Mouse (Mus musculus) lung, postnatal 10 days (tissue): ENCODE results near the gene Tmem163.

Experiments
- DNase-seq: peaks from one replicate; pipeline ENCODE4 v3.0.0; 2021

The Tmem163 gene

DNA sequence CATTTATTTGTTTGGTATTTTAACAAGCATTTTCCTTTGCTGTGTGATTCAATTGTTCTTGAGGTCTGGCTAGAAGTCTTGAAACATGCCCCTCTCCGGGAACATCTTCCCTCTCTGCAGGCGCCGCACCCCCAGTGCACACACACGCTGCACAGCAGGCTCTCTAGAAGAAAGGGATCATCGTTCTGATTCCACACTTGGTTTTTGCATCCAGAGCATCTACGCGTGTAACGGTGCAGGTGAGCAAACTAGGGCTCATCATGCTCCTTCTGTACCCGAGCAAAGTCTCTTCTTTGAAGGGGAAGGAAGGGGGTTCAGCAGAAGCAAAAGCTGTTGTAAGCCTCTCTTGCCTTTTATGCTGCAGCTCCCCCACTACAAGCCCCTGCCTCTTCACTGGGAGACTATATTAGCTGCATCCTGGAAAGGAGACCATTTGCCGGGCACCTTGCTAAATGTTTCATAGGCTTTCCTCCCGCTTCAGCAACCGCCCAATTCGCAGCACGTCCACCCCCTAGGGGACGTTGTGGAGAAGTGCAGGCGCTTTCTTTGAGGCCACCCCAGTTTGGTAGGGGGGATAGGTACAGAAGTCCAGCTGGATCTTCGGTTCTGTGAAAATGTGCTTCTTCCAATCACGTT is at the start of gene Tmem163:
Tmem163 (minus strand) TSS at position 51 of the 636 bp plus-strand sequence.
- peak; percentile 57 for DNase-seq

DNA sequence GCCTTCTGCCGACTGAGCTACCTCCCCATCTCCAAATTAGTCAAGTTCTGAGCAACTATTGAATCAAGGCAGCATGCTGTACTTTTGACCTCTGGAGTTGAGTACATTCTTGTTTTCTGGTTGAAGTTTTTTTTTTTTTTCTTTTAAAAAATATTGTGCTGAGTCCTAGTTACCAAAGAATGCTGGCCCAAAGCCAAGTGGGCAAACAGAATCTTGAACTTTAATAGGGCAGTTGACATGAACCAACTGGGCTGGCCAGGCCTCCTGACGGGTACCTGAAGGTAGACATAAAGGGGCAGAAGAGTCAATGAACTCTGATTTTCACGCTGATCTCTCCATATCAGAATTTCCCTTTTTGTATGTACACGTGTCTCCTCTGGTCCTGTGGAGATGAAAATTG is 49.7 kb upstream of the Tmem163 start, which contains the start of gene Acmsd:
Acmsd (plus strand) TSS at position 318 of the 400 bp plus-strand sequence.
- peak; percentile 14 for DNase-seq

DNA sequence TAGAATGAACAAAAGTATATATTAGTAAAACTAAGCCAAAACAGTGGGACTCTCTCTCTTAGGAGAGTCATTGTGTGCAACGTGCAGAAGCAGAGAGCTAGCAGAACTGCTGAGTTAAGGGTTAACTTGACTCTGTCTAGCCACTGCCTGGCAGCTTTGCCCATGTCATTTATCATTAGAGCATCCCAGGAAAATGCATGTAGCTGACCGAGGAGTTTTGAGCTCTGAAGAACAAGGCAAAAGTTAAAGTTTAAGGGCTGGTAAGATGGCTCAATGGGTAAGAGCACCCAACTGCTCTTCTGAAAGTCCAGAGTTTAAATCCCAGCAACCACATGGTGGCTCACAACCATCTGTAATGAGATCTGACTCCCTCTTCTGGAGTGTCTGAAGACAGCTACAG is 44.2 kb upstream of the Tmem163 start:
- no peak for DNase-seq

DNA sequence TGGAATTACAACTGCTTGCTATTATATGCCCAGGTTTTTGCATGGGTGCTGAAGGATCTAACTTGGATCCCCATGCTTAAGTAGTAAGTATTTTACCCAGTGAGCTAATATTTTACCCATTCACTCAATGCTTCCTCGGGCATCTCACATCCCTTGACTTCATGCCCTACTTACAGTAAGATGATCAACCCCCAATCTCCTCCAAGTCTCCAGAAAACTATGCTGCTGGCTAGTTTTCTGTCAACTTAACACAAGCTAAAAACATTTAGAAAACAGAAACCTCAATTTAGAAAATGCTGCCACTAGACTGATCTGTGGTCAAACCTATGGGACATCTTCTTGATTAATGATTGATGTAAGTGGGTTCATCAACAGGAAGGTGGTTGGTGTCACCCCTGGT is 38.9 kb upstream of the Tmem163 start:
- no peak for DNase-seq

DNA sequence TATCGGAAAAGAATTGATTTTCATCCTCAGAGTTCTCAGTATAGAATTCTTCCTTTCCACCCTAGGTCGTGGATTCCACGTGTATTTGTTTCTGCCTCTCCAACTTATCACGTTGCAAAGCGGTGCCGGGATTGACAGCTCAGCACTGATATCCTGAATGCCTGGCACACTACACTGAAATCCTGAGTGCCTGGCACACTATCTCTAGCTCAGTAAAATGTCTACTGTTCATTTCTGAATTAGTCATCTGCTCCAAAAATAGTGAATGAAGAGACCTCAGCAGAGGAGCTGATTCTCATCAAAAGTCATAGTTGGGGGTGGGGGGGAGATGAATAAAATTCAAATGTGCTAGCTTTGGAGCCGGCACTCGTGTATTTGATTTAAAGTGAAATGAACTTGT is 37.1 kb upstream of the Tmem163 start:
- DNase-seq = no peak

DNA sequence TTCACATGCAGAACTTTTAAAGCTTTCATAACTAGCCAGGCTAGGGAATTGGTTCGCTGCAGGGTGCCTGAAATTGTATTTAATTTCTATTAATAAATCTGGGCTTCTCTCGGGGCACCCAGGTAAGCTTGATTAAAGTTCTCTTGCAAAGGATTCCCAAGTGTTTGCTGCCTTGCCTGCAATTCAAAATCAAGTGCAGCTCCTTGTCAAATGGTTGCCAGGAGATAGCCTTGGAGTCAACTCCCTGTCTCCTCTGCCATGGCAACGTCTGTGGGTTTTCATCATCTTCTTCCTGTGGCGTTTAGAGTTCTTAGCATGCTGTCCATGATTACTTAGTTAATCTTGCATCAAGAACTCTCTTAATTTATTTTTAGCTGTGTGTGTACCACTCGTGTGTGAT is 26.9 kb upstream of the Tmem163 start:
- DNase-seq = no peak

DNA sequence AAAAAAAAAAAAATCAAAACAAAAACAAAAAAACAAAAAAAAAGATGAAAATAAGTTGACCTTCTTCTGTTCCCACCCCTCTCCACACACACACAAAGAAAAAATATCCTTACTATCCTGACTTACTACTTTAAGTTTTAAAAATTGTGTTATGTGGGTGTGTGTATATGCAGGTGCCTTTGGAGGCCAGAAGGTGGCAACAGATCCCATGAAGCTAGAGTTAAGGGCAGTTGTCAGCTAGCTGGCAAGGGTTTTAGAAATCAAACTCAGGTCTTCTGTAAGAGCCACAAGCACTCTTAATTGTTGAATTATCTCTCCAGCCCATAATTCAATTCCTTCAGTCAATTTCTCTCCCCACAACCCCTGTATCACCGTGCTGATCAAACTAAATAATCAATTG is 22.8 kb upstream of the Tmem163 start:
- DNase-seq = no peak

DNA sequence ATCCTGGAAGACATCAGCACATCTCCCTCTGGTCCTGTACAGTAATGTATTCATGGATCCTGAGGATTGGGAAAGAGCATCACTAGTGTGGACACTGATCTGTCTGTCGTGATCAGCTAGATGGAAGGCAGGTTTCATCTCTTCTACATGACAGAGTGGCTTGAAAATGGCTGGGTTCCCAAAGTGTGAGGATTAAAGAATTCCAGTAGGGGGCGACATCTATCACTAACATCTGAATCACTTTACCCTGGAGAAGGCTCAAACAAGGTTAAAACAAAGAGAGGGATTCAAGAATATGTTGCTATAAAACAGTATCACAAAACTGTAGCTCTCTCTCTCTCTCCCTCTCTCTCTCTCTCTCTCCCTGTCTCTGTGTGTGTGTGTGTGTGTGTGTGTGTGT is 17.2 kb upstream of the Tmem163 start:
- DNase-seq = peak; percentile 30

DNA sequence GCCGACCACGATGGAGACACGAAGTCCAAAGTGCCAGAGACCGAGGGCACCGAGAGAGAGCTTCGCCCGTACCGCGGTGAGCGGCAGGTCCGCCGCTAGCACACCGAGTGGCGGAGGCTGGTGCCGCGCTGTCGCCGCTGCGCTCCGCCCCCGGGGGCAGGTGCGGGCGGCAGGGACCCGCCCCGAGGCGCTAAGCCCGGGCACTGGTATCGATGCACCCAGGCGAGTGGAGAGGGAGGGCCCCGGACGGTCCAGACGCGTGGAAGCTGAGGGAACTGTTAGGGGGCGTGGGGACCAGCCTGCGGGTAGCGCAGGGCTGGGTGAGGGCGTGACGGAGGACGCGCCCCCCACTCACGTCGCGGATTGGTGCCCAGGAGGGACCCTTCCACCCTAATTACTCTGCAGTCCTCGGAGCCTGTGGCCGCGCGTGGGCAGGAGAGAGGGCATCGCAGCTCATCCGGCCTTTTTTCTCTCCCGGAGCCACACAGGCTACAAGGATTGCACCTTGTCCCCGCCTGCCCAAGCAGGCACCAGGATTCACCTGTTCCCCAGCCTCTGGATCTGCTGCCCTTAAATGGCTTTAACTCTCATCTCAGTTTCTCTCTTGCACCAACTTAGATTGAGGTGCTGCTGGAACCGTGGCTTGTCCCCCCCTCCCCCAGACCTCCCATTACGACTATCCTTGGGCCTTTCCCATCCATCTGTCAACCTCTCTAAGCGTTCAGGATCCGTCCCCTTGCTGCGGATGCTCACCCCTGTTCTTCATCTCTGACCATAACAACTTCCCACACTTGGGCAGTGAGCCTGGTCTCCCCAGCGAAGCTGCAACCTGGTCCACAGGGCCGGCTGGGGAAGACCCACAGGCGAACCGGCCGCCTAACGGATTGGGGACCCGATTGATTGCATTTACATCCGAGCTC is 1.4 kb downstream of the Tmem163 start:
- DNase-seq = peak; percentile 32

DNA sequence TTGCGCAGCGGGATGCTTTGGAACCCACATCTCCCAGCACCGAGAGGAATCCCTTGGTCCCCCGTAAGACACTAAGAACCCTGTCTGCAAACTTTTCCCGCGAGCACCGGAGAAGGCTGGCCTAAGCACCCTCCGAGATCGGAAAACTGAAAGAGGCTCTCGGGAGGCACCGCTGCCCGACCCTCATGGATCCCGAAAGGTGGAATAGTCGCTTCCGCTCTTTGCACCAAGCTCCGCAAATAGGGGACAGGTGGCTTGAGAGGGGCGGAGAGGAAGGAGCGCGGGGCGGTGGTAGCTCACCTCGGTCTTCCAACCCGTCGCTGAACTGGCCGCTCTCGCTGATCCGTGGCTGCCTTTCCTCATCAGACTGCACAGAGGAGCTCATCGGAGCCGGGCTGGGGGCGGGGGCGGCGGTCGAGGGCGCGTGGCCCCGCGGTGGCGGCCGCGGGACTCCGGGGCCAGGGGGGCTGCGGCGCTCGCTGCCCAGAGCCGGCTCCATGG is 2.2 kb downstream of the Tmem163 start:
- peak; percentile 13 for DNase-seq

DNA sequence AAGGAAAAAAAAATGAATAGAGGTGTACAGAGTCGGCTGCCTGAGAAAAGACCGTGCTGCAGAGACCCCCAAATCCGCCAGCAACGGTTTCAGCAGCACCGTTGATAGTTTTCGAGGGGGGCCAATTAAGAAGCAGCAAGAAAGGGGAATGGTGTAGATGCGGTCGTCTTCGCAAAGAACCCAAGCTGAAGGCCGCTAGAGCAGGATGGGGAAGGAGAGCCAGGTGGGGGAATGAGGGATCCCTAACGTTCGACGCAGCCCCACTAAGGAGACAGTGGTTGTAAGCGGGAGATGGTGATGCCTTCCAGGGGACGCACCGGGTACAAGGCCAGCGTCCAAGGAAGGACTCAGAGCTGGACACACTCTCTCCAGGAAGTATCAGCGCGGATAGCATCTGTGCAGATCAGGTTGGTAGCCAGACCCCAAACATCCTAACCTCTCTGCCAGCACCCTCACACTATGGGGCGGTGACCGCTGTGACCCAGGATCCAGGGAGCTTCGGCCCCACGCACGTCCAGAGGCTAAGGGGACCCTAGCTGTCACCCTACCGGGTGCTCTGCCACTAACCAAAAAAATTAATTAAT is 2.7 kb downstream of the Tmem163 start:
- no peak for DNase-seq

DNA sequence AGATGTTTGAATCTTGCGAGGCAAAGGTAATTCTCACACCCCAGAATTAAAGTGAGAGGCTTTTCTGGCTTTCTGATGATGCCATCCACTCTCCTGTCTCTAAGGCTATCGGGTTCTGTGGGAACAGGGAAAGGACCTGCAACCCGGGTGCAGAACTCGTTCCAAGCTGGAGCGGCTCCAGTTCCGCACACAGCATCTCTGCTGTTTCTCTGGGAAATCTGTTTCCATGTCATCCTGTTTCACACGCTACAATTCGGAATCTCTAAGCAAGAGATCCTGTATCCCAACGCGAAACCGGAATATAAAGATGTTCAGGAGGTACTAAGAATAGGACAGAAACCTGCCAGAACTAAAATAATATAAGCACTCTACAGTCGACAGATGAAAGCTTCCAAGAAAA is 3.2 kb downstream of the Tmem163 start:
- no peak for DNase-seq

DNA sequence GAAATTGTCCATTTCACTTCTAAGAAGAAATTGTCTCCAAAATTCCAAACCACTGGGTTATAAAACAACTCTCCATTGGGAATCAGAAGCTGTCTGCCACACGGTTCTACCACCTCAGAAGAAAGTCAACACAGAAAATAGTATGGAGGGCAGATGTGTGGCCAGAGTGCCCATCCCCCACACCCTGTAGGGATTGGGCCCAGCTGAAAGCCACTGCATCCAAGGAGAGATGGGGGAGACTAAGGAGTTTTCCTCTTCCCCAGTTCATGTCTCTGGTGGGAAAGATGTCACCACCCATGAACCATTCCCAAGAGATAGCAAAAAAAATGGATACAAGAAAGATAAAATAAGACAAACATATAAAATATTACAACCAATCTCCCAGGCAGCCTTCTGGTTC is 4.1 kb downstream of the Tmem163 start:
- DNase-seq = no peak

DNA sequence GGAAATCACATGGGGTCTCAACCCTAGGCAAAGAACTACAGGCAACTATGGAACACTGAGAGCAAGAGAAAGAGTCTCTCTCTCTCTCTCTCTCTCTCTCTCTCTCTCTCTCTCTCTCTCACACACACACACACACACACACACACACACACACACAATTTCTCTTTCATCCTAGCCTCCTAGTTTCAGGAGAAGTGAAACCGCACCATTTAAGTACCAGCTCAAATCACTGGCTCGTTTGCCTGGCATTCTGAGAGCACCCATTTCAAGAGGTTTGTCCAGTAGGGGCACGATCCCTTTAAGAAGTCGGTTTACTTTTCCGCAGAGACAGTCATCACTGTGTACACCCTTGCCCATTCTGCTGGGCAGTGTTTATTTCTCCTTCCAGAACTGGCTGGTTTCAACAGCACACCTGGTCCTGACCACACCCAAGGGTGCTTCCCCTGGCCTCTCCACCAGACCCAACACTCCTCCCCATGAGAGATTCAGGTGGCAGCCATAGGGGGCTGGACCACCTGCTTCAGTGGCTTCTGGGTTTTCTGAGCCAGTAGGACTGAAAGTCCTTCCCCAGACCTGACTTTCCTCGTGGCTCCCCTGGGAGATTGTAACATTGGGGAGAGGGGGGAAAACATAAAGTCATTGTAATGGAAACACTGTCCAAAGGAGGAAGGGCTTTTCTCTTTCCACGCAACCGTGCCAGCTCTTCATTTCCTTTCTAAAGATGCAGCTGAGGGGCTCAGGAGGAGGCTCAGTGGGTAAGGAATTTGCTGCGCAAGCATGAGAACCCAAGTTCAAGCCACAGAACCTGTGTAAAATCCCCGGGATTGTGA is 5.9 kb downstream of the Tmem163 start:
- DNase-seq = no peak

DNA sequence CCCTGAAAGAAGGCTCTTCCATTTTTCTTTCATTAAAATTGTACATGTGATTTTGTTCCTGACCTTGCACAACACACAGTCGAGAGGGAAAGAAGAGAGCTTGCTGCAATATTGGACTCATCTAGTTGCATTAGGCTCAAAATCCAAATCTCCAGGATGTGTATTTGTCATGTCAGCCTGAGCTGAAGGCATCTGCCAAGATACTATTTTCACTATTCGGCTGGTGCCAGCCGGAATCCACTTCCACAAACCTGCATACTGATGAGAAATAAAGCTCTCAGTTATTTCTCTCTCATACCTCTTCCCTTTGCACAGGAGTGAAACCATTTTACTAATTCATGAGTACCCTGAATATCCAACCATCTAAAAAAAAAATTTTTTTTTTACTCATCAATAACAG is 11.2 kb downstream of the Tmem163 start:
- DNase-seq = no peak

DNA sequence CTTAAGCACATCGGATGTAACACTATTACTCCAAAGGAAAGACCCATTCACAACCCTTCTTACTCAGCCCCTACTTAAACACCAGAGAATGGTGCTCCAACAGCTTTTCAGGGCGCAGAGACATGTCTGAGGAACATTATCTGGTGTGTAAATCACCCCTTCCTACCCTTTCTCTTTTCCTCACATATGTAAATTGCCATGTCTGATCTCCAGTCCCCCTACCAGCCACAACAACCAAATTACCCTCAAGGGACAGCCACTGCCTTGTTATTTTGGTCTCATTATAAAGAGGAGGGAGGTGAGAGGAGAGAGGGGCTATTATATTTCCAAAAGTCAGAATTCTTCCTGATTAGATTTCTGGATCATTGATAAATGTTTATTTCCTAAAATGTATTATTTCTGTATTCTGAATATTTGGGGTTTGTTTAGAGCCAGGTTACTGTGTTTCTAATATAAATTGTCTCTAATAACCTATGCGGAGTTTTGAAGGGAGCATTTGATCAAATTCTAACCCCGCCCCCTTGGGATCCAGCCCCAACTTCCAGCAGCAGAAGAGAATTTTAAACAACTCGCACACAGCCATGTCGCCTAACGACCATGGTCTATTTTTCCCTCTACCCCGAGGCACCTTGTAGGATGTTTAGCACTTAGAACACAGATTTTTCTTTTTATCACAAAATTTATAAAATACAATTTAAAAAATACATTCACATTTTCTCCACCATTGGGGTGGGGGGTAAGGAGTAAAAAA is 12.1 kb downstream of the Tmem163 start:
- no peak for DNase-seq

DNA sequence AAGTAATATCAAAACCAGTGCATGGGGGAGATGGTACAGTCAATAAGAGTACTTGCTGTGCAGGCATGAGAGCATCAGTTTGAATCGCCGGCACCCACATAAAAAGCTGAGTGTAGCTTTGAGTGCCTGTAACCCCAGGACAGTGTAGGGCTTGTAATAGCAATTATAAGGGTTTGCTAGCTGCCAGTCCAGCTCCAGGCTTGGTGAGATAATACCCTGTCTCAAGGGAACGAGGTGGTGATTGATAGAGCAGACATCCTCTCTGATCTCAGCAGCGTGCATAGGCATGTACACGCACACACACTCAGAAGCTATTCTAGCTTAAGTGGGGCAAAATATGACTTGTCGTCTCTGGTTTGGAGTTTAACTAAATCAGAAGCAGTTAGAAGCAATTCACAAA is 13.1 kb downstream of the Tmem163 start:
- DNase-seq = no peak

DNA sequence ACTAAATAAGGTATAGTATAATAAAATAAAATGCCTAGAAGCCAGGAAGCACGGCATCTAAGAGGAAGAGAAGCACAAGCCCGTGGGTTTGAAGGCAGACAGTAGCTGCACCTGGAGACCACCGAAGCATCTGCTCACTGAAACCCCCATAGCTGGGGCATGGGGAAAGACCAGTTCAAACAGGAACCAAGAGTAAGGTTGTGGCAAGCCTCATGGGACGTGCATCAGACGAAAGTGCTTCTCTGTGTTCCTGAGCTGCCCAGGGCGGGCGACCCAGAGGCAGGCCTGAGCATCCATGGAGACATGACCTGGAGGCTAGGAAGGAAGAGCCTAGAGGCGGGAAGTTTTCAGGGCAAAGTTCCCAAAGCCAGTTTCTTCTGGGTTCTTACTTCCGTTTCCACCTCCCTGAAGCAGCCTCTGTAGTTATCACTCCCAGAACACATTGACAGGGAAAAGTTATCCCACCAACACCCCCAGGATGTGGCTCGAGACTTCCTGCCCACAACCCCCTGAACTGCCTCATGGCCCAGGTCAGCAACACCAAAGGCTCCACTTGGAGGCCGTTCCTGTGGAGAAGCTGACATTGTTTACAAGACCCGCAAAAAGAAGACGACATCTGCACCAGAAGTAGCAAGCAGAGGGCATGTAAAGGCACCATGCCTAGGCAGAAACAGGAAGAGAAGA is 16.8 kb downstream of the Tmem163 start:
- no peak for DNase-seq

DNA sequence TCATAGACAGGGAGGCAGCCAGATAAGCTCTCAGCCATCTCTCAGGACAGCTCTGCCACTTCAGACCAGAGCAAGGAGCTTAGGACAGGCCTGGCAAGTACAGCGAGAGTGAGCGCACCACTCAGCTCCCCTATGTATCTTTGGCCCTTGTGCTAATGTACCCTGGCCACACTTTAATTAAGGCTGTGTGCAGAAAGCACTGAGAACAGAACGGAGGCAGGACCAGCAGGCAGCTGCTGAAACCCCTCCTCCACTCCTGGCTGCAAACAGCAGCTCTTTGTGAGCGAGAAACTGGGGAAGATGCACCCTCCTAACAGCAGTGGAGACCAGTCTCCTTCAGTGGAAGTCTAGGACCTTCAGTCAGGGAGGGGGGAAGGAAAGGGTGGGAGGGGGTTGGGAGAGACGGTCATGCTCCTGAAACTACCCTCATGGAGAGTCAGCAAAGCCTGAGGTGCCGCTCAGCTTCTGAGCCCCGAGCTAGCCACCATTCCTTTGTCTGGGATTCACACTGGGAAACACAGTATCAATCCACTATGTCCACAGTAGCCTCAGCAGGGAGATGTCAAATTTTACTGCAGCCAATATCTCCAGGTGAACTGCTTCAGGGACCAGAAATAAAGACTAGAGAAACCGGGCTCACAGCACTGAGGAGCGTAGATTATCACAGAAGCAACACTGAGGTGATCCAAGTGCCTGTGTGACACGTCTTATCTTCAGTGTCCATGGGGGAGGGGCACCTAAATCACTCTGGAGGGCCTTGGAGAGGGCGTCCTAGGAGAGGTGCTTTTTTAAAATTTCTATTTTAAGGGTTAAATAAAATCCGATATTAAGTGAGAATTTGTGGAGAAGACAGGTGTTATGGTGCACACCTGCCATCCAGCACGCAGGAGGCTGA is 18.0 kb downstream of the Tmem163 start:
- DNase-seq = no peak

DNA sequence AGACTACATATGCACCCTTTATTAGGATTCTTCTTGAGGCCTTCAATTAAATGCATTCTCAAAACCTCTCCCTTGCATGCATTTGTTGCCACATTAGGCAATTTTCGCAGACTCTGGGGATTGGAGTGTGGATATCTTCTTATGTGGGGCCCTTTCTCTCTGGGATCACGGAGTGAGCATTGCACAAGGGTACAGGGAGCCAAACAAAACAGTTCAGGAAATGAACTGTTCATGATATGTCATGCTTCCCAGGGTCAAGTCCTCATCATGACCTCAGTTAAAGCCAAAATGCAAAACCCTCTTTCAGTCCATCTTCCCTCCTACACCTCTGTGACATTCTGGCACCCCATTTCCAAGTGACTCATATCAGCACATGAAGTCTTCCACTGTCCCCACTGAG is 27.8 kb downstream of the Tmem163 start:
- DNase-seq = no peak
